Mouse (Mus musculus) left cerebral cortex, adult 8-10 months (tissue): ENCODE data around the gene Cep131. TPM values are rescaled to one million over a fixed set of nuclear protein-coding genes. Genes with fewer than 3 reads are reported as not detected.

Experiments
- DNase-seq, 2 experiments: peaks; one replicate each; pipeline ENCODE4 v3.0.0; 2022; ENCODE audit warnings: low spot score in 2 of 2
- total RNA-seq, 4 experiments: library from RNA; stranded (reverse); gene quantifications; 2 replicates each; pipeline ENCODE4 v1.2.4; 2022

Gene Cep131
- total RNA-seq, 4 experiments from 2014 or later = 29.8 to 37.4 (median 32.2) TPM

DNA sequence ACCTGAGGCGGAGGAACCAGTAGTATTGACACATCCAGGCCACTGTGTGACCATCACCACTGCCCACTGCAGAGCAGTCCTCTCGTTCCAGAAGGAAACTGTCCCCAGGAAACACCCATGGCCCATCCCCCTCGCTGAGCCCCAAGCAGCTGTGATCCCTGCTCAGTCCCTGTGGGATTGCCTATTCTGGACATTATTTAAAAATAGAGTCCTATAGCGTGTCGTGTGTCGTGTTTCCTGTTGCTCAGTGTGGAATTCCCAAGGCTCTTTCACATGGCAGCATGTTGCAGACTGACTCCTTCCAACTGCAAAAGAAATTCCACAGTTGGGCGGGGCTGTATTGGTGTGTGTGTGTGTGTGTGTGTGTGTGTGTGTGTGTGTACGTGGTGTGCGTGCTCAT is 34.4 kb downstream of the Cep131 start:
- DNase-seq = no peak

DNA sequence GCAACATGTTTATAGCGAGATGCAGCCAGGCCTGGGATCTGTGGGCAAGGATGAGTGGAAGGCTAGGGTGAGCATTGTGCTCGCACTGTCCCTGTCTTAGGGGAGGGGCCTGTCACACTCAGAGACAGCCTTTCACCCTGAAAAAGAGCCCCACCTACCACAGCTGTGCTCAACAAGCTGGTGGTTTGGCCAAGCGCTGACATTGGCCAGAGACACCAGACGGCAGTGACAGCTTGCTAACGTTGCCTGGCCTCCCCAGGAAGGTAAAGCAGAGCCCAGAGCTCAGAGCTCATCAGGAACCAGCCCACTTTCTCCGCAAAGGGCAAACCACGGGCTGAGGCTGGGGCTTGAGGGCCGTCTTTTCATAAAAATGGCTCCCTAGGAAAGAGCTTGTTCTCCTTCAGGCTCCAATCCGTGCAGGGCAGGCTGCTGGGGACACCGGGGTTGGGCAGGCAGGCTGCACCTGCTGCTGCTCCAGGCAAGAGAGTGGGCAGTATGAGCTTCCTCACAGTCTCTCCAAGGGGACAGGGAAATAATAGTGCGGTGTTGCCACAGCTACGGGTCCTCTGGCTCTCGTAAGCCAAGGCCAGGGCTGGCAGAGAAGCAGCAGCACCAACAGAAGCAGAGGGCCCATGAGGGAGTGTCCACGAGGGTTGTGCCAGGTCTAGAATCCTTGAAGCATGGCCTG is 35.4 kb downstream of the Cep131 start:
- DNase-seq = no peak

DNA sequence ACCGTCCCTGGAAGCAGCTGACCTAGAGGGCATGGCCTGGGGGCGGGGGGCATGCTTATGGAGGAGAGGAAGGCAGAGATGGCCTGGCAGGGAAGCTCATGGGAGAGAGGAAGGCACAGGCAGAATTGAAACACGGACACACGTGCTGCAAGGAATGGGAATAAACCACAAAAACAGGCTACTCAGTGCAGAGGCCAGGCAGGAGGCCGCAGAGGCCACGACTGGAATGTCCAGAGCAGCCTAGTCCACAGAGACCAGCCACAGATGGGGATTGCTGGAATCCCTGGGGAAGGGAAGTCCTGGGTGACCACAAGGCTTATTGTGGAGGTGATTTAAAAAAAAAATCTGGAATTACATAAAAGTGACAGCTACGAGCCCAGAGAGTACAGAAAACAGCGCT is 37.6 kb downstream of the Cep131 start:
- no peak for DNase-seq

DNA sequence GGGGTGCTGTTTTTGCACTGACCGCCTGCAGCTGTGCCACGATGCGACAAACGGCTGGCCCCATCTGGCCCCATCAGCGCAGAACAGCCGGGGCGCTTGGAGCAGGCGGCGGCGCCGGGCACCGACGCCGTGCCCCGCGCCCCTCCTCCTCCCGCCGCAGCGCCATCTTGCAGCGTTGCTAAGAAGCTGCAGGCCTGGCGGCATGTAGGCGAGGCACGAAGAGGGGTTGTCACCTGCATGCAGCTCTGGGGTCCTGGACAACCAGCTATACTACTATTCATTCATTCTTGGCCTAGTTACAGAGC is 38.4 kb downstream of the Cep131 start:
- no peak for DNase-seq

DNA sequence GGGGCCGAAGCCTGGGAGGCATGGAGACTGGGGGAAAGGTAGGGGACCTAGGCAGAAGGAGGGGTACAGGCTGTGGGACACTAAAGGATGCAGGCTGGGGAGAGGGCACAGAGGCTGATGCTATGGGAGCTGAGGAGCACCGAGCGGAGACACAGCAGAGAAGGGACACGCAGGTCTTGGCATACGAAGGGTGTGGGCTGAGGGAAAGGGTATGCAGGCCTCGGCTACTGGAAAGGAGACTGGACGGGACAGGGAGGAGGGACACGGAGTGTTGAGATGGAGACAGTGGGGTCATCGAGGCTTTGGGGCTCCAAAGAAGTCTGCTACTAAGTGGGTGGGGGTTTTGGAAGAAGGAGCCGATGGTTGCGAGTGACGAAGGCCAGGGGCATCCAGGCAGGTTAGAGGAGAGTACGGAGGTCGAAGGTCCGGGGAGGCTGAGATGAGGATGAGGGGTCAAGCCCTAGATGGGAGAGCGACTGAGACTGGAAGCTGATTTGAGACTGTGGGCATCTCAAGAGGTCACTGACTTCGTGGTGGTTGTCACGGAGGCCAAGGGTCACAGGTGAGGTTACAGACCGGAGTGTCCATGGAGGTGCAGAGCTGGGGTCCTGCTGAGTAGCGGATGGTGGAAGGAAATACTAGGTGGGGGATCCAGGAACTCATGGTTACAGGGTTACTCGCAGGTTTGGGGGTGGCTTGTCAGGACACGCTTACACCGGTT is 38.9 kb downstream of the Cep131 start:
- no peak for DNase-seq

DNA sequence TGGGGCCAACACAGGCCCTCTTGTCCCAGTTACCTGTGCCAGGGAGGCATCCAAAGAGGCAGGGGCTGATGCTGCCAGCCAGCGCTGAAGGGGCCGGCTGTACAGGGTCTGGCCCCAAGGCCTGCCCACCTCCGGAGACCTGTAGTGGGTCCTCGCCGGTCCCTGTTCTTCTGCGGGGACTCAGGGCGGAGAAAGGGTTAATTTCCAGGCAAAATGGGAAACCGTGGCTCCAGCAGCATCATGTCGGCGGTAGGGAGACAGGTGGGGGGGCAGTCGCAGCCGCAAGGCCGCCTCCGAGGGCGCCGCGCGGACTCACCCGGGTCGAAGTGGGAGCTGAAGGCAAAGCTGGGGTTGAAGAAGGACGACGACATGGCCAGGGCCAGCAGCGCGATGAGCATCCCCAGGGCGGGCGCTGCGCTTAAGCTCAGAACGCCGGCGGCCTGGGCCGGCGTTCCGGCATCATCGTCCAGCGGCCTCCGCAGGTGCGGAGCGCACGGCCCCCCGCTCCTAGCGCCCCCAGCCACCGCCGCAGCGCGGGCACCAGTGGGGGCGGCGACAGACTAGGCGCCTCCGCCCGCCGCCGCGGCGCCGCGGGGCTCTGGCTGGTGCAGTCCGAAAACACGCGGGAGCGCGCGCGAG is 40.0 kb downstream of the Cep131 start, which contains the start of gene Aatk:
Gene Aatk (minus strand): TSS at position 615 of the 639 bp plus-strand sequence.
- no peak for DNase-seq

DNA sequence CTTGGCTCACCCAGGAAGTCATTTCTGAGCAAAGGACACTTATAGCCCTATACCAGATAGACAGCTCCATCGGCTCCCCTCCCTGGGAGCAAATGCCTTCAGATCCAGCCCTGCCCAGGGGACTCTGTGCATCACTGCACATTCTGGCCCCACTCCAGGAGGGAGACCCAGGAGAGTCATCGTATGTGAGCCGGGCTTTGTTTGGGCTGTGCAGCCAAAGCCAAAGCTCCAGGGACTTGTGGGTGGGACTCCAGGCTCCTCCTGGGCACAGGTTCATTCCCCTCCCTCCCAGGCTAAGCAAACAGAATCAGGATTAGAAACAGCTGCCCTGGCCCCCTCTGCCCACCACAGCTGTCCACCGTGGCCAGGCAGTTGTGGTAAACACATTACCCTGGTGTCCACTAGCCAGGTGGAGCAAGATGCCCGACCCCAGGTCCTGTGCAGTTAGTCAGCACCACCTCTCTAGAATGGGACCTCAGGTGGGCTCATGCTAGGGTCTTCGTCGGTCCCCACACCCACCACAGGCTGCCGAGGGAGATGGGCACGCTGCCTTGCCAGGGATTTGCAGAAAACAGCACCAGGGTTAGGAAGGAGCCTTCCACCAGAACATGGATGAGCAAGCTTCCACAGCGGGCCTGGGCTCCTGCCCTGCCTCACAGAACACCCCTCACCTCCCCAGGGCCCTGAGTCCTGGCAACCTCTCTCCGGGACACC is 40.6 kb downstream of the Cep131 start:
- no peak for DNase-seq

DNA sequence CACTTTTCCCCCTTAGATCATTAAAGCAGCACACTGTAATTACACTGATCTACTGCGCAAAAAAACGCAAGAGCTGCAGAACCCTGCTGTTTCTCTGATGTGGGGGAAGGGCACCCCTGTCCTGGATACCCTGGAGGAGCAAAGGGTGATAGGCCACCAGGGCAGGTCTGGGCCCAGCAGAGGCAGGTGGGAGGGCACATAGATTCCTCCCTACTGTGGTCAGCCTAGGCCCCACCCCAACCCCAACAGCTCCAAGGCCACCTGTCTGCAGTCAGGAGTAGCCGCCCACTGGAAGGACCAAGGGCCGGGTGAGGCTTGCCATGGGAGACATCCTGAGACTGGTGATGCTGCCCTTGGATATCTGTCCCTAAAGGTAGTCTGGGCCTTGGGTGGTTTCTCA is 41.3 kb downstream of the Cep131 start:
- no peak for DNase-seq

DNA sequence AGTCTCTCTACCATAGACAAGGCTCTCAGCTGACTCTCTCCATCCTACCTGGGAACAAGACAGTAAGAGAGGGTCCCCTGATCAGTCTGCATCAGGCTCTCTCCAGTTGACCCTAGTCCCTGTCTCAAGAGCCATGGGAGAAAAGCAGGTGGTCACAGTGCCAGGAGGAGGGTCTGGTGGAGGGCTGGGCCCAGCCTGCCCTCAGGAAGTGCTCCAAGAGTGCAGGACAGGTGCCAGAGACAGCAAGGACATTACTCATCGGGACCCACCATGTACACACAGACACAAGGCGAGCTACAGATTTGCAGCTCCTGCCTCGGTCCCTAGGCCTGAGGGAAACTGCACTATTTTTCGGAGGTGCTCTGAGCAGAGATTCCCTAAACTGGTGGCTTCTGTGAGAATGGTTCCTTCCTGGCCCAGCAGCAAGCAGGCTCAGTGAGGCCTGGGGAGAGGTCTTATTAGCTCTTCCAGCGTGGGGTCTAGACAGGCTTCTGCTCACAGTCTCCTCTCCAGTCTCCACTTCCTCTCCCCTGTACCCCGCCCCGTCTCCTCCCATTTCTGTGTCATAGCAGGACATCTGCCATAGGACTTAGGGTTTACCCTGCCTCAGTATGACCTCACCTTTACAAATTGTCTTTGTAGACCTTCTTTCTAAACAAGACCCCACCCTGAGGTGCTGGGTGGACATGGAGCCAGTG is 44.3 kb downstream of the Cep131 start:
- no peak for DNase-seq

DNA sequence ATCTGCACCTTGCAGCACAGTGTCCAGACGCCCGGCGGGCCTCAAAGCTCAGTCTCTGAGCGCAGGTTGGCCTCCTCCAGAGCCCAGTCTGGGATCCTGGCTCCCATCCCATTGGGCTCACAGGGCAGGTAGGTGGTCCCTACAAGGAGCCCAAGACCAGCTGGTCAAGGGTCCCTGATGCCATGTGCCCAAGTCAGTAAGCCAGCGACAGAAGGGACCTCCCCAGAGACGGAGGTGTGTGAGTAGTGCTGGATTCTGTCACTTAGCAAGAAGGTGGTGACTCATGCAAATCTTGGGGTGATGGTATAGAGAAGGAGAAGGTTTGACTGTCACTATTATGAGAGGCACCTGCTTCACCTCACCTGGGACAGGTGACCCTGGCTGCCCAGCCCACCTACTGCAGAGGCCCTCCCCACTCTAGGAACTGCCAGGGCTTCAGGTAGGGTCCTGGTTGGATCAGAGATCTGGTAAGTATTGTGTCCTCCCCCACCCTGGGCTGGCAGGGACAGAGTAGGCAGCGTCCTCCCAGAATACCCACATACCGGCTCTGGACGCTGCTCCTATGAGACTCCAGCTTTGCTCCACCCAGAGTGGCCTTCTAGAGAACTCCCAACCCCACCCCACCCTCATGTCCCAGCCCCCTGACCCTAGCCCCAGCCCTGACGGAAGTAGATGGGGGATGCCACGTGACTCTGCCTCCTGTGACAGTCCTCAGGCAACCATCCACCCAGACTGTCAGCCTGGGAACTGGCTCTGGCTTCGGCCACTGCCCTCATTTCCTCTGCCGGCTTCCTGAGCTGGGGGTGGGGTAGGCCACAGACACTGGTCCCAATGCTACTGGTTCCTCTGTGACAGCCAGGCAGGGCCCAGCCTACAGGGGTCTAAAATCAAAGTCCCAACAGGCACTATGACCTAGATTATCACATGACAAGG is 45.2 kb downstream of the Cep131 start:
- DNase-seq = no peak

DNA sequence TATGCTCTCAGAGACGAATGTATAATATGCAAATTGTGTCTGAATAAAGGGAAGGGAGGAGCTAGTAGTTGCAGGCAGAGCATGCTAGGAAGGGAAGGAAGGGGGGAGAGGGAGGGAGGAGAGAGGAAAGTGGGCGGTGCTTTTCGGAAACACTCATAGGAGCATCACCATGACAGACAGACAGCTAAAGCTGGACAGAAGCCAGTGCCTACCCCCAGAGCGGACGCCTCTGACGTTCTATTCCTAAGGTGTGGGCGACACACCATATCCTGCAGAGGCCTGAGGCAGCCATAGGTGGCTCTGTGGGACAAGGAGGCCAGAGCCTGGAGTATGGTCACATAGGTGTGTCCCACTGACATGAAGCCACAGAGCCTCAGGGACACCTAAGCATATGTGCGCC is 46.2 kb downstream of the Cep131 start:
- DNase-seq = peak in 1 of 2 experiments; percentile 81

DNA sequence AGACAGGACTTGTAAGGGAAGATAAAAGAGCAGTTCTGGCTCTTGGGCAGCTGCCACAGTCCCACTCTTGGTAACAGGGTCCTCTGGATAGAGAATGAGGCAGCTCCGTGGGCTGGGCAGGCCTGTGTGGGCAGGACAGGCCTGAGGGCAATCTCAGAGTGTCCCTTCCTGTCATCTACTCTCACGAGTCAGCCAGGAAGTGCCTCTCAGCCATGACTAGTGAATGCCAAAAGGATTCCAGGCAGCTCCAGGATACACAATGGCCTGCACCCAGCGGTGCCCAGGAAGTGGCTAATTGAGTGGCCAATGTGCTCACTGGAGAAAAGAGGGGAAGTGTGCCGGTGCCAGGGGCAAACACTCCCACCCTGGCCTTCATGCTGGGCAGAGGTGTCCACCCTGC is 47.0 kb downstream of the Cep131 start:
- DNase-seq = no peak

DNA sequence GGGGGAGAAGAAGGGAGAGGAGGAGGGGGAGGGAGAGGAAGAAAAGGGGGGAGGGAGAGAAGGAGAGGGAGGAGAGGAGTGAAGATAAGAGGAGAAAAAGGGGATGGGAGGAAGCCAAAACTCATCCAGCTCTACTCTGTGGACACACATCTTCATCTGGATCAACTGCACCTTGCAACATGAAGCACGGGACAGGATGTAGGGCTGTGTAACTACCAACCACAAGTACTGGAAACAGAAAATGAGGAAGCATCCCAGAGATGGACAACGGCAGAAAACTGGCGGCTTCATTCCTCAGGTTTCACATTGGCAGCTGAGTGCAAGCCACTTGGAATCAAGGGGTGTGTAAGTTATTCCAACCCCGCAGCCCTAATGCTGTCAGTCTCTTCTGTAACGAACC is 51.9 kb downstream of the Cep131 start:
- DNase-seq = no peak

DNA sequence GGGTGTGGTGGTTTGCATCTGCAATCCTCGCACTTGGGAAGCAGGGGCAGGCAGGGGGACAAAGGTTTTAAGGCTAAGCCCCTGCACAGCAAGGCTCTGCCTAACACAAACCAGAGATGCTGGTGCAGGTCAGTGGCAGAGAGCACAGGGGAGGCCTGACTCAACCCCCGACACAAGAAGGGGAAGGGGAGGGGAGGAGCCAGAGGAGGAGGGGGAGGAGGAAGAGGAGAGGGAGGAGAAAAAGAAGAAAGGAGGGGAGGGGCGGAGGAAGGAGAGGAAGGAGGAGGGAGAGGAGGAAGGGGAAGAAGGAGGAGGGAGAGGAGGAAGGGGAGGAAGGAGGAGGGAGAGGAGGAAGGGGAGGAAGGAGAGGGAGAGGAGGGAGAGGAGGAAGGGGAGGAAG is 52.3 kb downstream of the Cep131 start:
- no peak for DNase-seq

DNA sequence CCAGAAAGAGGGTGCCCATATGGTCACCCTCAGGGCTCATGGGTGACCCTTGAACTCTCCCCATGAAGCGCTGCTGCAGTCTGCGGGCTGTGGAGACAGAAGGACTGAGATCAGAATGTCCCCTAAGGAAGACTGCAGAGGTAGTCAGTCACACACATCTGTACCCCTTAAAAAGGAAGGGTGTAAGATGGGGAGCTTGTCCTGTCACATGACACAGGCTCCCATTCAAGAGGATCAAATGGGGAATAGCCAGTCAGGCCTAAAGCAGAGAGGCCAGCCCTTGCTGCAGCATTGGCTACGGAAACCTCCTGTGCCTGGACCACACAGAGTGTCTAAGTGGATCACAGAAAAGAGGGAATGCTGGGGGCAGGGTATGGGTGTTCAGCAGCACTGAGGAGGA is 53.2 kb downstream of the Cep131 start:
- no peak for DNase-seq

DNA sequence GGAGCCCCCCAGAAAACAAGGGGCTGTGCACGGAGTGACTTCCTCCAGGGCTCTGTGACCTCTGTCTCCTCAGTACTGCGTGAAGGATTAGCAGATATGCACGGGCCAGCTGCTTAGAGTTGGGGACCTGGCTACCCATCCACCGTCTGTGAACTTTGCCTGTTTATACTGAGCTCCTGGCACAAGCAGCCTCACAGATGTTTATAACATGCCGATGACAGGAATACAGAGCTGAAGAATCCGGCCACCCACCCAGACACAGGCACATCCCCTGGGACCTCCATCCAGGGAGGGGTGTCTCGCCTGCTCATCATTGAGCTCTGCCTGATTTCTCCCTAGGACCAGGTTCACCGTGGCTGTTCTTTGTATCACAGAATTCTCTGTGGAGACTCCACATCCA is 54.6 kb downstream of the Cep131 start:
- no peak for DNase-seq

DNA sequence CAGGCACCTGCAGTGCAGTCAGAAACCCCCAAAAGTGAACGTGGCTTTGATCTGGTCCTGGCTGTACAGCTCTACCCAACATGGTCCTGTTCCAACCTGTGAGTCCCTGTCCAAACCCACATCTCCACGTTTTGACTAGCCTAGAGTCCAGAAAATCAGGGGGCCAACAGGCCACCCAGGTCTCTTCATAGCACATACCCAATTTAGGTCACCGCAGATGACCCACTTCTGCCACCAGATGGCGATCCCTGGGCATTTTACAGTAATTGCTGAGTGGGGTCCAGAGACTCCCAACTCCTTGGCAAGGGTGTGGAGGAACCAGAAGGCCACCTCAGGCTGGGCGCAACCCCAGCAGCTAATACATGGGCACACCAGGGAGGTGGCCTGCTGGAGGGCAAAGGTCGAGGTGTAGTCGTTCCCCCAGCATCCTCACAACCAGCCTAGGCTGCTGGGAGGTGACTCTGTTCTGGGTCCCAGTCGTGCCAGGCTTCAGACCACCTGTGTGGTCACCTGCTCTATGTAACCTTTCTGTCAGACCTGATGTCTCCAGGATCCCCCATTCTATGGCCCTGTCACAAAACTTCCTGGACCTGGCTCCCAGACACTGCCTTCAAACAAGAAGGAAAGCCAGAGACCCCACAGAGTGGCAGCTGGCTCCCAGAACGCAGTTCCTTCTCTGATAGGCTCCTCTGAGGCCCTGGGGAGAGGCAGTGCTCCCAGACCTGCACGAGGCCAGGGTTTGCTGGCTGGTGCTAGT is 56.3 kb downstream of the Cep131 start:
- DNase-seq = no peak

DNA sequence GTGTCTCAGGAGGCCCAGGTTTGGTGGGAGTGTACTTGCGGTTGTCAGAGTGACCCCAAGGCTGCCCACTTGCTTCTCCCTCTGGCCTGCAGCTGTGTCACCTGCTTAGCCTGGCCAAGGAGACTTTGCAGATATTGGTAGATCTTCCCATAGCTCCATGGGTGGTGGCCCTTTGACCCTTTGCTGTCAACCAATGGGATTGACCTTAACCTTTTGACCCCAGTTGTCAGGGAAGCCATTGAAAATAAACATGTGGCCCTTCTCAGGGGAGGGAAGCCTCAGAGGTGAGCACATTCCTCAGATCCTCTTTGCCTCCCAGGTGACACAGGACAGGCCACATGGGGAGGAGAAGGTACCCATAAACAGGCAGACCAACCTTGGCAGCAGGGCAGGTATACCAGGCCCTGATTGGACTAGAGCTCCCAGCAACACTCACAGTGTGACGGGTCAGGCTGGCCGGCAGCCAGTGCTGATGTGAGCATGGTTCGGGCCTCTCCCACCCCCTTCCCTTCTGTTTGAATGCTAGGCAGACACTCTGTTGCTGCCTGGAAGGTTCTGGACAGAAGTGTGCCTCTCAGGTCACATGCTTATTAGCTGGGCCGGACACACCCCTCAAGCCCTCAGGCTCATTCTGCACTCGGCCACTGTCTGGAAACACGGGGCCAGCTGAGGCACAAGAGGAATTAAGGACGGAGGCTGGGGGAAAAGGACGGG is 57.0 kb downstream of the Cep131 start:
- DNase-seq = no peak
